14 mouse cellular contexts compared by ENCODE assay signal in genomic region chr8:113254076-113254475, GRCm38 (mm10).
DNase-seq lines count a peak whose midpoint lies in the region; ATAC-seq lines count a peak whose summit lies in the region.
"Had no signal": no experiment of that assay in that cellular context is flagged by ENCODE, and none has a peak within 500 bp of the region (broad histone marks: within the 10 kb centered on the region; RNA-seq: fewer than 3 reads in every experiment).

No protein-coding gene starts in this region.

- H3K4me3 ChIP-seq in kidney, embryonic 15.5 days (replicated peaks): no peak overlapping the region
- H3K4me3 ChIP-seq: heart, embryonic 10.5 days; limb, embryonic 12.5 days had no signal

- H3K4me2 ChIP-seq in kidney, embryonic 15.5 days: no peak overlapping the region
- H3K4me2 ChIP-seq: limb, embryonic 12.5 days had no signal

- 65% methylated on average over 5 of the region's 5 CpGs for WGBS in kidney, embryonic 15.5 days

- H3K27ac ChIP-seq in kidney, embryonic 15.5 days: no peak overlapping the region
- H3K27ac ChIP-seq: heart, embryonic 10.5 days; limb, embryonic 12.5 days had no signal

- ATAC-seq in kidney, embryonic 15.5 days (replicated peaks; ENCODE audit: low FRiP score): no peak
- ATAC-seq: liver, postnatal 0 days; midbrain, embryonic 16.5 days had no signal

- H3K36me3 ChIP-seq in kidney, embryonic 15.5 days: no peaks in the 10 kb centered on the region
- H3K36me3 ChIP-seq: heart, embryonic 10.5 days; limb, embryonic 12.5 days had no signal

- H3K9ac ChIP-seq in kidney, embryonic 15.5 days: no peak overlapping the region
- H3K9ac ChIP-seq: limb, embryonic 12.5 days; liver, postnatal 0 days had no signal

- no peaks in the 10 kb centered on the region for H3K4me1 ChIP-seq in kidney, embryonic 15.5 days
- H3K4me1 ChIP-seq: heart, embryonic 10.5 days; limb, embryonic 12.5 days had no signal

- no peaks in the 10 kb centered on the region for H3K27me3 ChIP-seq in kidney, embryonic 15.5 days
- H3K27me3 ChIP-seq: limb, embryonic 12.5 days had no signal

- no peaks in the 10 kb centered on the region for H3K9me3 ChIP-seq in kidney, embryonic 15.5 days (replicated peaks)
- H3K9me3 ChIP-seq: heart, embryonic 10.5 days; limb, embryonic 12.5 days had no signal

- peak; percentile 46 for DNase-seq in right cerebral cortex, adult 18-20 months
- no peak for DNase-seq in right cerebral cortex, postnatal 14 days
- DNase-seq in adrenal gland, postnatal 14 days: peak; percentile 35
- peak; percentile 13 to 26 for DNase-seq in left cerebral cortex, adult 9 months (ENCODE audit: low spot score in 2 of 2)
- DNase-seq in ovary, postnatal 10 days (ENCODE audit: low spot score): no peak
- DNase-seq in gastrocnemius, postnatal 25 days: no peak
- DNase-seq: cerebellum, adult 11-12 months; liver, postnatal 0 days; lung, postnatal 4 days; thymus, adult 2 months had no signal

Comparison
In these comparisons a context has a peak if more than half of its experiments do, and no peak if none do; other contexts are left out.
1. DNase-seq: peak in right cerebral cortex, adult 18-20 months (single experiment), adrenal gland, postnatal 14 days (single experiment) and left cerebral cortex, adult 9 months (2 of 2); none in right cerebral cortex, postnatal 14 days (single experiment), ovary, postnatal 10 days (single experiment) and gastrocnemius, postnatal 25 days (single experiment).